Mouse (Mus musculus) MEL-GATA-1-ER (cell line): ENCODE results near the gene Ints13.
A peak's percentile ranks its signal among the peaks of the same experiment; 100 is the strongest.
"Not testable (repeated sequence)": the region's sequence is repeated elsewhere in the genome, so short reads cannot be mapped to it uniquely, and the experiment has no call there.

Experiments used
- DNase-seq: peaks from one replicate; pipeline ENCODE4 v3.0.0-alpha.2; 2012; ENCODE audit warnings: low read depth; ENCODE audit errors: extremely low read depth

The Ints13 gene

DNA sequence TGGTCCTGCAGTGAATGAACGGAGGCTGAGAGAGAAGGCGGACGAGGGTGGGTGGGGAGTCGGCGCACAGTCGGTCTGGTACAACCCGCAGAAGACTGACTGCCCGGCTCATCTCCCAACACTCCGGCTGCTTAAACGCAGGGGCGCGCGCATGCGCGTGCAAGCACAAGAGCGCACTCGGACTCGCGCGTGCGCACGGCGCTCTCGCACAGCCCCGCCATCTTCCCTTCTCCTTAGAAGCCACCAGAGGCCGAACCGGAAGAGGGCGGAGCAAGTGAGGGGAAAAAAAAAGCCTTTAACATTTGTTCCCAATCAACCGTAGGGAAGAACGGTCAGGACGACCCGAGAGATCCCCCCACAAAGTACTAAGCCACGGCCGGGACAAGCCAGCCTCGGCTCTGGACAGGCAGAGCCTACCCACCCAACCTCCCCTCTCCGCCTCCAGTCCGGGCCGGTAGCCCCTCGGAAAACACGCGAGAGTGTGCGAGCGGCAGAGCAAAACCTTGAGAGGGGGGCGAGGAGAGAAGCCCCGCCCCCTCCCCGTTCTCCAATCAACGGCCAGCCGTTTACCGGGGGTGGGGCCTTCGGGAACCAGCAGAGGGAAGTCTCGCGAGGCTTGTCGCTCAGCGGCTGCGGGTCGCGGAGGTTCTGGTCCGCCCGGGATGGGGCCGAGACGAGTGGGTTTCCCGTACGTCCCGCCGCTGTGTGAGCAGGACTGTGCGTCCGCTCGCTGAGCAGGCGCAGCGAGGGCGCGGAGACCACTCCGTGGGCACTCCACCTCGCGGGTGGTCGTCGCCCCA is at the start of gene Ints13:
Gene Ints13 (minus strand): TSS at position 526 of the 800 bp plus-strand sequence.
- peak; percentile 91 for DNase-seq

DNA sequence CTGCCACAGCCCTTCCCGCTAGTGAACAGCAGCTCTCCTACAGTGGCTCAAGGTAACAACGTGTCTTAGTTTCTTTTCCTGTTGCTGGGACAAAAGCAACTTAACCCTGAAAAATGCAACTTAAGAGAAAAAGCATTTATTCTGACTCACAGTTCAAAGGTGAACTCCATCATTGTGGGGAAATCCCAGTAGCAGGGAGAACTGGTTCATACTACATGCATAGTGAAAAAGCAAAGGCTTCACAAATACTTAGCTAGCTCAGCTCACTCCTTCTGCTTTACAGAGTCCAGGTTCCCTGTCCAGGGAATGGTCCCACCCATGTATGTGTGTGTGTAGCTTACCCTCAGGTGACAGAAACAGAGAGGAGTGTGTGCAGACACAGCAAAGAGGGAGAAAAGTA is 39.0 kb upstream of the Ints13 start:
- no peak for DNase-seq

DNA sequence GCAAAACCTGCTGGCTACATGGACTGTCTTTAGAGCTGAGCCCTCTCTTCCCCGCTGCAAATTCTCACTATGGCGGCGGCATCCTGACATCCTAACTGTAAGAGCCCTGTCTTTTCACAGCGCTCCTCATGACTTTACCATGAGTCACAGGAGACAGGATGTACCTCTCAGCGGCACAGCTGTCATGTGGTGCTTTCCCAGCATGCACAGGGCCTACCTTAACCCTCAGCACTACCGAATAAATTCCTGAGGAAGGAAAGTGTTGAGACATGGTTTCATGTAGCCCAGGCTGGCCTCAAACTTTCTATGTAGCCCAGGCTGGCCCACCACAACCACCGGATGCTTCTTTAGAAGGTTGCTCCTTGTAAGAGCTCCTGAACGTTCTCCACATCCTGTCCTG is 38.3 kb upstream of the Ints13 start:
- DNase-seq: no peak

DNA sequence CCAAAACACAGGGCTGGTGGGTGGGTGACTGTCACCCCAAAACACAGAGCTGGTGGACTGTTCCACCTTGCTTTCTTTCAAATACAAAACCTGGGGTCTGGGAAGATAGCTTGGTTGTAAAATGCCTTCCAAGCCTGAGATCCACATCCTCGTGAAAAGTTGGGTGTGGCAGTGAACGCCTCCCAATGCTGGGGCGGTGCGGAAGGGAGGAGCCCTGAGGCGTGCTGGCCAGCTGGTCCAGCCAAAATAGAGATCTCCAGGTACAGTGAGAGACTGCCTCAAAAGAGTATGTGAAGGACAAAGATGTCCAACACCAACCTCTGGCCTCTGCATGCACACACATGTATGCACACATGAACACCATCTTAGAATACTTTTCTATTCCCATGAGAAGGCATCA is 36.9 kb upstream of the Ints13 start:
- no peak for DNase-seq

DNA sequence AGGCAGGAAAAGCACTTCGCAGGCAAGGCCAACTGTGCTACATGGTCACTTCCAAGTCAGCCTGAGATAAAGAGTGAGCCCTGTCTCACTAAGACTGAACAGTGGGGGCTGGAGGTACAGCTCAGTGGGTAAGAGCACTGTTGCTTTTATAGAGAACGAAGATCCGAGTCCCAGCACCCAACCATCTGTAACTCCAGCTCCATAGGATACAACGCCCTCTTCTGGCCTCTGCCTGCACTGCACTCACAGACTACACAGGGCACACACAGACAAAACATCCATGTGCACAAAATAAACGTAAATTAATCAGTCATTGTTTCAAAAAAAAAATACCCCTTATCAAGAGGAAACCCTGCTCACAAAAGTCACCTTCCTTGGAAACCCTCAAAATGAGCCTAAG is 36.3 kb upstream of the Ints13 start:
- DNase-seq: no peak

DNA sequence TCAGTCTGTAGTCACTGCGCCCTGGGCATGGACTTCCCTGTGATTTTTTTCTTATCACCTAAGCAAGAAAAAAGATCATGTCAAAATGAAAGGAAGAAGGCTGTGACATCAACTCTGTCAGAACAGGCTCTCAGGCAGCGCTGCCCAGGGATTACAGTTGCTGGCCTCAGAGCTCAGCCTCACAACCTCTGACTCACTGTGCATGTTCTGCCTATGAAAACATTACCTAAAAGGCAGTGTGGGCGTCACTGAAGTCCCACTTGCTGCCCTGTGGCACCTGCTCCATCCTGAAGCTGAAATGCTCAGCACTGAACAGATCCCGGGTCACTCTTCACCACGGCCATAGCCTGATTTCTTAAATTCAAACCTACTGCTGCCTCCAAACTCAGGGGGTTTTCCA is 35.1 kb upstream of the Ints13 start:
- DNase-seq: no peak

DNA sequence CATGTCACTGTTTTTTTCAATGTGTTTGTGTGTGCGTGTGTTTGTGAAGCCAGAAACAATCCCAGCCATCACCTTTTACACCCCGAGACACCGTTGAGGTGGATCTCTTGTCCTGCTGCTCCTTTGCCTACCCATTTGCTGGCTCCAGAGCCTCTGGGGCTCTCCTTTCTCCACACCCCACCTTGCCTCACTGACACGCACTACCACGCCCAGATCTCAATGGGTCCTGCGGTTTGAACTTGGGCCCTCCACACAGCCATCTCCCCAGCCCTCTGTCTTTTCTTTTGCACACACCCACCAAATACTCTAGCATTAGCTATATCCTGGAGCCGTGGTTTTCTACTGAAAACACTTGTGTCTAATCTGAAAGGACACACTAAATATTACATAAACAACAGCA is 34.3 kb upstream of the Ints13 start:
- DNase-seq: no peak

DNA sequence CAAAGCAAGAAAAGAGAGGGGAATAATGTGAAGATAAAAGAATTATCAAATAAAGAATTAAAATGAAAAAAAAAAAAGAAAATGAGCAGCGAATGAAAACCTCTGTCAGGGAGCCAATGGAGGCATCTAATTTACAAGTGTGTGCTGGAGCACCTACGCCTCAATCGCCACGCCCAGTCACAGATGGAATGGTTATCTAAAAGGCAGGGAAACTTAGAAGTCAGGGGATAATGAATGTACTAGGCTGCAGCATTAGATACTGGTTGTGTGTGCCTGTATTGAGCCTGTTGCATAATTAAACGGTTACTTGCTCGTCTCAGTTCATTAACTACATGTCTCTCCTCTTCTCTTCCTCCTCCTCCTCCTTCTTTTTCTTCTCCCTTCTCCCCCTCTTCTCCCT is 33.8 kb upstream of the Ints13 start:
- DNase-seq: no peak

DNA sequence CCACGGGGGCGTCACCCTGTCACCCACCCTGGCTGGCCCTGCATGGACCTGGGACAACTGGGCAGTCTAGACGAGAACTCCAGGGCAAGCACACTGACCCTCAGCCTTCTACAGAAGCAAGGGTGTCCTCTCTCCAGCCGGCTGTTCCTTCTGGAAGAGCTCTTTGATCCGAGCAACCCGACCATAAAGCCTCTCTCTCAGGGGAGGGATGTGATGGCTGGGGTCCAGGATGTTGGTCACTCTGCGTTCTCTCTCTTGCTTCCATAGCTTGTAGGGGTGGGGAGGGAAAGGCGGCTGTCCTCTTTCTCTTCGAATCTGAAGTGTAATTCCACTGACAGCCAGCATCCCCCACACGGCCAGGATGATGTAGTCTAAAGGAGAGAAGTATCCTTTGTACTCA is 26.0 kb upstream of the Ints13 start:
- DNase-seq: no peak

DNA sequence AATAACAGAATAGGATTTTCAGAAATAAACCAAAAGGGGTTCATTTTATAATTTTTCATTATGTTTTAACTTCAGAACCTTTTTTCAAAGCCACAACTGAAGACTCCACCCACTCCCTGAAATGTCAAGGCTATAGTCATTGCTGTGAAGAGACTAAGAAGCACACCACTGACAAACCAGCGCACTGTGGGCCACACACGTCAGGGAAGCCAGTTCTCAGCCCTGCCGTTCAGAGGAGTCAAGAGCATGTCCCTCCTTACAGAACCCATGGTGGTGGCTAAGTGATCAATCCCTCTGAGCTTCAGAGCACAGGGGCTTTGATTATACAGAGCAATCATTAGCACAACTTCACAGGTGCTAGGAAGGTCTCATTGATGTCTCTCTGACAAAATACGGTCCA is 25.0 kb upstream of the Ints13 start:
- no peak for DNase-seq

DNA sequence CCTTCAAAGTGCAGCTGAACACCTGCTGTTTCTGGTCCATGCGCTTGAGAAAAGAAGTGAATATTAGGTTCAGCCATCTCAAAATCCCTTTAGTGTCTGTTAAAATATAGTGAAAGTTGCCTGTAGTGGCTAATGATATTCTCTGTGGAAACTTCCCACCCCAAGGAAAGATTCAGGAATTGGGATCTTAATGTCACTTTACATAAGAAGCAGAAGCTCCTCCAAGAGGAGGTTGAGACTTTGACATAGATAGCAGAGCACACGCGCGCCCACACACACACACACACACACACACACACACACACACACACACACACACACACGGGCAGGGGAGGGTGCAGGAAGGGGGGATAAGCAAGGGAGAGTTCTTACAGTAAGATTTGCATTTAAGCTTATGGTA is 7.5 kb upstream of the Ints13 start:
- no peak for DNase-seq

DNA sequence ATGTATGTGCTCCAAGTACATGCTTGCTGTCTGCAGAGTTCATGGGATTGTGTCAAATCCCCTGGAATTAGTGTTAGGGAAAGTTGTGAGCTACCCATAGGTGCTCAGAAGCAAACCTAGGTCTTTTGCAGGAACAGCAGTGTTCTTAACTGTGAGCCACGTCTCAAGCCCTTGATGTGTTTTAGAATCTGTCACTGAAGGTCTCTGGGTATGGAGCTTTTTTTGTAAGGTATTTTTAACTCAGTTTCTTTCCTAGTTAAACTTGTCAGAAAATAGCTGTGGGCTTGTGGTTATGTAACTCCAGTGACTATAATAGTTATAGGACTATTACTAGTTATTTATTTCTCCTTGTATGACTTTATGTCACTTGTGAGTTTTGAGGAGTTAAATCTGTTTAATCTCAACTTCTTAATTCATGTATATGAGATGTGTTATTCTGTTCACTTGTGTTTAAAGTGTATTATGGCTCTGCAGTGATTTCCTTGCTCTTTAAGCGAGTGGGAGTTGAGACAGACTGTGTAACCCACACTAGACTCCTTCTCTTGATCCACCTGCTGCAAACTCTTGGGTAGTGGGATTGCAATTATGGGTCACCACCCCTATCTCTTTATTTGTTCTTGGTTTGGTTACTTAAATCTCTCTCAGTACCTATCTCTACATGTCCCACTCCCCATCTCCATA is 5.9 kb upstream of the Ints13 start:
- DNase-seq: no peak

DNA sequence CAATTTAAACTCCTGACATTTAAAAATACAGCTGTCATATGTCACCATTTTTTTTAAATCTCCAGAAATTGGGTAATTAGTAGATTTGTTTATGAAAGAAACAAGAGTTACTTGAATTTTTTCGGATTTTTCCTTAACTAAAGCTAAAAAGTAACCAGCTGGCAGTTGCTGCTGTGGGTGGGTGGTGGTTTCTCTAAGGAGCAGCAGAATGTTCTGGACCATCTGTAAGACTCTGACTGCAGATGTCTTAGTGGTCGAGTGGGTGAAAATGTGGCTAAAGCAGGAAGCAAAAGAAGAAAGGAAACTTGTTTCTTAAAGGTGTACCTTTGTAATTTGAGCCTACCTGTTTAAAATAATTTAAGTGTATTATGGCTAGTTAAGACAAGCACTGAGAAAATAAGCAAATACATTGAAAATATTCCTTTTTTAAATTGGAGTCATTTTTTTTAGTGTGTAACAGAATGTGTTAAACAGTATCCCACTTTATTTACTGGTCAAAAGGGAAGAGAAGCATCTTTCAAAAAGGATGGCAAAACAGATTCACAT is 2.8 kb upstream of the Ints13 start:
- no peak for DNase-seq

DNA sequence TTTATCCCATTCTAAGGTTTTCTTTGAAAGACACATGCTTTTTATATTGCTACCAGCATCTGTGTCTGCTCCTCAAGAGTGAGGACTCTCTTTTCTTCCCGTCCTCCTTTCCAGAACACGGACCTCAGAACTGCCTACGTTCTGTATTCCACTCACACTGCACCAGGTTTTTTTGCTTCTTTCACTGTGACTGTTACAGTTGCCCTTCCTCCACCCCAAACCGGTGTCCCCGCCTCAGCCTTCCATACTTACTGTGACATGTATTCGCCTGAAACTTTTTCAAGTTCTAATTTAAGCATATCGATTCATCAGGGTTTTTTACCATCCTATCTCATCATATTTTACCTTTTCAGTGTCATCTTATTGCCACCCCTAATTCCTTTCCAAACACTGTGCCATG is 951 bp upstream of the Ints13 start:
- DNase-seq: peak; percentile 23

DNA sequence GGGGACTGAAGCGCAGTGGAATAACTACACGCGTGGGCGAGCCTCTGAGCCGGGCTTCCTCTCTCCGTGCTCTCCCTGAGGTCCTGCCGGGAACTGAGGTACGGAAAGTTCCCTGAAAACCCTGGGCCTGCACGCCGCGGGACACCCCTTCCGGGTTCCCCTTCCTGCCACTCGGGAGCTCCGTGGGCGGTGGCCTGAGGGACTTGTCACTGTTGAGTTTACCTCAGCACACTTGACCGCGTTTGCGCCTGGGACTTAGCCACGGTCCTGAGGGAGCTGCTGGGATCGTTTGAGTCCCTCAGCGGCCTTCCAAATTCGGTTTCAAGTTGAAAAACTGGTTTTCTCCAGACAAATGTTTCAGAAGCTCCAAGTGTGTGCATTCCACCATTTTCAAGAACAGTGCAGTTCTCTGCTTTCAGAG is 486 bp upstream of the Ints13 start:
- DNase-seq: peak; percentile 27

DNA sequence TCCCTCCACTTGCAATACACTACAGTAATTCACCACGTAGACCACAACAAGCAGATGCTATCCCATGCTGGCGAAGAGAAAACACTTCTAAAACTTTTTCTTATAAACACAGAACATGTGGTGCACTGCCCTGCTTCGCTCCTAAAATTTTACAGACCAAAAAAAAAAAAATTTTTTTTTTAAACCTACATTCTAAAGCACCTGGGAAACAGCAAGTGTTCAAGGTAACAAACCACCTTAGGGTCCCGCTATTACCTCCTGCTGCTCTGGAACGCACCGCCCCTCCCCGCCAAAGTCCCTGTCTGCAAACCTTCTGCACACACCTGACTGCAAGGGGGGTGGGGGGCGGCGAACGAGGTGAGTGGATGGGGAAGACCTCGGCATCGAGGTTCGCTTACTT is 732 bp downstream of the Ints13 start, which contains the start of gene Fgfr1op2:
Gene Fgfr1op2 (plus strand): TSS at position 301 of the 400 bp plus-strand sequence.
- no peak for DNase-seq

DNA sequence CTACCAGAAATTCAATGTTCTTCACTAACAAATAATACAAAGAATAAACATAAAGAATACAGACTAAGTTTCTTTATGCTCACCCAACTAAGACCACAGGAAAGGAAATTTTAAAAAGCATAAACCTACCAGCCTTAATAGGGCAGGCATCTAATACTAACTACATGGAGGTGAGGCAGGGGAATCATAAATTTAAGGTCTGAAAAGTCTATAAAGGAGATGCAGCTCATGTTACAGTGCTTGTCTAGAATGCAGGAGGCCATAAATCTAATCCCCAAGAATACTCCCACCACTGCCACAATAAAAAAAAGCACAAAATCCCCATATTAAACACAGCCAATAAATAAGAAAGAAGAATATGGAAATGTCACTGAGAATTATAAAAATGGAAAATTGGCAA is 5.6 kb downstream of the Ints13 start:
- no peak for DNase-seq

DNA sequence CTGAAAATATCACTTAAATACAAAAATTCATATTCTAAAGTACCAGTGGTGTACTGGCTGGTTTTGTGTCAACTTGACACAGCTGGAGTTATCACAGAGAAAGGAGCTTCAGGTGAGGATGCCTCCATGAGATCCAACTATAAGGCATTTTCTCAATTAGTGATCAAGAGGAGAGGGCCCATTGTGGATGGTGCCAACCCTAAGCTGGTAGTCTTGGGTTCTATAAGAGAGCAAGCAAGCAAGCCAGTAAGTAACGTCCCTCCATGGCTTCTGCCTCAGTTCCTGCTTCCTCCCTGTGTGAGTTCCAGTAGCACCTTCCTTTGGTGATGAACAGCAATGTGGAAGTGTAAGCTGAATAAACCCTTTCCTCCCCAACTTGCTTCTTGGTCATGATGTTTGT is 15.2 kb downstream of the Ints13 start:
- DNase-seq: not testable (repeated sequence)

DNA sequence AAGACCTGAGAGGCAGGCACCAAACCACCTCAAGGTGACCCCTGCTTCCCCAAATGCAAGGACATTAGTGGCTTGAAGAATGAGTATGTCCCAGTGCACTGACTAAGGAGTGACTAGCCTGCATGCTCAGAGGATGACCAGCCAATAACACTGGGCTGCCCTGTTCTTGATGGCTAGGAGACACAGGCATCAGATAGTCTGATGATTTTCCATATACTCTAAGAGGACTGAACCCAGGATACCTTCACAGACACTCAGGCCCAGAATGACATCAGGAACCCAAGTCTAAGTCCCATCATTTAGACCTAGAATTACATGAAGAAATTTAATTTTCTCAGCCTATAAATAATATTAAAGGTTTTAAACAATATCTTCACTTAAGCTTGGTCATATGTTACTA is 26.3 kb downstream of the Ints13 start:
- DNase-seq: no peak

DNA sequence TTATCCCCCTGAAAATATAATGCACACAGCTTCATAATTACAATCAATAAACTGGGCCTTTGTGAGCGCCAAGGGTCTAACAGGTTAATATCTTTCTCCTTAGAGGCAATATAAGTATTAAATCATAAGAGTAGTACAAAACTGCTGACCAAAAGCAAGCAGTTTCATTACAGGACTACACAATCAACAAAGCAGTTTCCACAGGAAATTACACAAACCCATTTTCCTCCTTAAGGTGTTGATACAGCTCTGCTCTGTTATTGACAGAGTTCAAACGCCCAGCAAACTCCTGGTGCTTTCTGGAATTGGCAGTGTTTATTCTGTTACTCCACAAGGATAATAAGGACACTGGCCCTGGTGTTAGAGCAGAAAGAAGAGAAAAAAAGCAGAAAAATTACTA is 27.2 kb downstream of the Ints13 start:
- no peak for DNase-seq

DNA sequence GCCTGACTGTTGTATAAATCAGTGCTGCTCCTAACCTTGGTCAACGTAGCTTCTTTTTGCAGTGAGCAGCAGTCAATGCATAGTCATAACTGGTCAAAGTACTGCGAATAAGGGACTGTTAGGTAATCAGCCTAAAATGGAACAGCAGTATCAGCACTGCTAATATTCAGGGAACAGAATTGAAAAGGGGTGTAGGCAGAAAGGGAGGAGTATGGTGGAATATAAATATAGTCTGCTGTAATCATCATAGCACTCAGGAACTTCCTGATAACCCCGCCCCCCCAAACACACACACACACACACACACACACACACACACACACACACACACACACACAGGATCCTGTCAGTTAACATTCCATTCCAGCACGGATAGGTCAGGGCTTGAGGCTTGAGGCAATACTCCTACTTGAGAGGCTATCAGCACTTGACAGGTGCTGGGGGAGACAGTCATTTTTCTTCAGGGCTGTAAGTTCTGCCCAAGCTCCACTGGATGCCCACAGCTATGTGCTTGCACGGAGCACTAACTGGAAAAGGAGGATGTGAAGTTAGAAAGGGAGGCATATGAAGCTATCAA is 32.3 kb downstream of the Ints13 start:
- DNase-seq: no peak

DNA sequence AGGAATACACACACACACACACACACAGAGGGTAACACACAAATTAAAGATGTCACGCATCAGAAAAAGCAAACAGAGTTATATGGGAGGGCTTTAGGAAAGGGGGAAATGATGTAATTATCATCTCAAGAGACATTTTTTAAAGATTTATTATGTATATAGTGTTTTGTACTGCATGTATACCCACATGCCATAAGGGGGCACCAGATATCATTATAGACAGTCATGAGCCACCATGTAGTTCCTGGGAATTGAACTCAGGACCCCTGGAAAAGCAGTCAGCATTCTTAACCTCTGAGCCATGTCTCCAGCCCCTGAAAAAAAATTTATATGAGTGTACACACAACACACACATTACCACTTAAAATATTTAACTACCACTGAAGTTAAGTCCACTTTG is 33.0 kb downstream of the Ints13 start:
- DNase-seq: peak; percentile 4
